Mouse (Mus musculus) liver, adult 2 months (tissue): Measurements from ENCODE around the gene Cd300ld3.

Experiments
- CTCF ChIP-seq: fragments of 200-500 bp; IDR thresholded peaks from 2 replicates; pipeline ENCODE4 v1.5.1; 2011; ENCODE audit warnings: low read depth, low read length, control low read depth
- POLR2A ChIP-seq: fragments of 200-500 bp; IDR thresholded peaks from 2 replicates; pipeline ENCODE4 v1.6.1; 2011; ENCODE audit warnings: low read length, control low read depth; ENCODE audit not compliant: insufficient read depth; ENCODE audit errors: extremely low read depth

- TF ChIP-seq CTCF (no peak), POLR2A (no peak)
Observed at GRCm38 (mm10) chr11:115084595-115084994, 36.4 kb upstream of the Cd300ld3 start.
